Mouse (Mus musculus): Measurements from ENCODE around the gene Gtf3c5. TPM values are rescaled to one million over a fixed set of nuclear protein-coding genes. Genes with fewer than 3 reads are reported as not detected.

Gene Gtf3c5
- total RNA-seq, 2 experiments from 2014 or later = 19.6 to 20.5 TPM

DNA sequence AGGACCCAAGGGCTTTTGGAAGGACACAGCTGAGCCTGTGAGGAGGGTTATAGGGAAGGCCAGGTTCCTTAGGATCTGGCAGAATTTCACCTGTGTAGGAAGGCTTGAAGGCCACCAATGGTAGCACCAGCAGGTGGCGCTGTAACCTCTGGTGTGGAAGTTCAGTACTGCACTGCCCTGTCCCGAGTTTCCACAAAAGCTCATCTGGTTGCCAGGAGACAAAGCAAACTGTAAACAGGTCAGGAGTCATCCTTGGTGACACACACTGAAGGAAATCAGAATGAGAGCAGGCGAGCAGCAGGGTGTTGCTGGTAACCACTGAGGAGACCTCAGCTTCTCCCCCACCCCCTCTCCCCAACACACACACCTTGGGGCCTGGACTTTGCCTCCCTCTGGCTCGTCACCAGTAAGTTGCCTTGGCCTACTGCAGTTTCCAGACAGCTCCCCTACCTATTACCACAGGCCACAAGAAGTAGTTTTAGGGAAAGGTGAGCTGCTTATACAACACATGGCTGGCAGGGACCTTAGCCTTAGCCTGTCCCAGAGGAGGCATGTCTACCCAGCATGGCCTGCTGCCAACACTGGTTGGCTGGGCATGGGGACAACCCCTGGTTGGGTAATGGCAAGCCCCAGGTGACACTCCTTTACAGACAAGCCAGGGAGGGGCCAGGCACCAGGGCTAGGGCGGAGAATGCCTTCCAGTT is 66.2 kb downstream of the Gtf3c5 start:
- peak in 1 of 2 experiments; percentile 71 for DNase-seq (ENCODE audit: low spot score in 2 of 2)

Small RNA genes within 50 kb of the gene (microRNA-seq; reads per million reads assigned to microRNA genes)
- gene Gm22824 = 0 reads per million in 2 experiments

Other genes starting within 250 kb of the Gtf3c5 start
- 10 to 100 TPM; 16.8 to 17.7 TPM for gene Ppp1r26, start 137.0 kb downstream of the Gtf3c5 start, total RNA-seq (2021)
- 1 to 10 TPM; 2.7 to 4.5 TPM for gene 1700007K13Rik, start 117.4 kb downstream of the Gtf3c5 start, total RNA-seq (2021)
- 10 to 100 TPM; 36.5 to 42.1 TPM for gene Mrps2, start 115.7 kb downstream of the Gtf3c5 start, total RNA-seq (2021)
- 1 to 10 TPM; 1.5 to 2.2 TPM for gene Gbgt1, start 86.9 kb downstream of the Gtf3c5 start, total RNA-seq (2021)
- 1 to 10 TPM; 1.0 to 1.8 TPM for gene Gm10134, start 77.7 kb downstream of the Gtf3c5 start, total RNA-seq (2021)
- gene Ralgds, start 70.6 kb downstream of the Gtf3c5 start, total RNA-seq (2021) = 100 to 1,000 TPM; 127 to 132 TPM
- not detected for gene Cel, start 20.3 kb downstream of the Gtf3c5 start, total RNA-seq (2021)
- gene Gfi1b, start 38.2 kb upstream of the Gtf3c5 start, total RNA-seq (2021) = not detected
- gene Tsc1, start 57.5 kb upstream of the Gtf3c5 start, total RNA-seq (2021) = 10 to 100 TPM; 44.7 to 46.0 TPM
- not detected for gene Spaca9, start 116.0 kb upstream of the Gtf3c5 start, total RNA-seq (2021)
- gene Ak8, start 116.4 kb upstream of the Gtf3c5 start, total RNA-seq (2021) = 1 to 10 TPM in 1 of 2 experiments, under 1 TPM in 1; 0.87 to 1.2 TPM